Mouse (Mus musculus) layer of hippocampus, adult 2 months (tissue): ENCODE measurements around the gene Cnnm3. TPM values are rescaled to one million over a fixed set of nuclear protein-coding genes. Genes with fewer than 3 reads are reported as not detected.

Source experiments
- DNase-seq, 2 experiments: peaks; one replicate each; pipeline ENCODE4 v3.0.0; 2022; ENCODE audit warnings: low spot score in 2 of 2
- H3K27ac ChIP-seq: fragments of 200-600 bp; 2 replicates; pipeline ENCODE4 v1.8.1; 2022
- H3K4me3 ChIP-seq: fragments of 200-600 bp; 2 replicates; pipeline ENCODE4 v1.8.1; 2022; ENCODE audit warnings: mild to moderate bottlenecking
- CTCF ChIP-seq: fragments of 200-600 bp; conservative IDR thresholded peaks from 2 replicates; pipeline ENCODE4 v1.8.1; 2022; ENCODE audit warnings: antibody characterized with exemption, mild to moderate bottlenecking, moderate library complexity
- microRNA-seq, 2 experiments: library from miRNA; unstranded; fragments of <30 nt; microRNA quantifications; one replicate each; pipeline ENCODE4 v1.2.0; 2021
- total RNA-seq, 2 experiments: library from RNA; stranded (reverse); gene quantifications; 2 replicates each; pipeline ENCODE4 v1.2.3; 2021

The Cnnm3 gene
- total RNA-seq, 2 experiments from 2014 or later = 33.1 to 38.1 TPM

DNA sequence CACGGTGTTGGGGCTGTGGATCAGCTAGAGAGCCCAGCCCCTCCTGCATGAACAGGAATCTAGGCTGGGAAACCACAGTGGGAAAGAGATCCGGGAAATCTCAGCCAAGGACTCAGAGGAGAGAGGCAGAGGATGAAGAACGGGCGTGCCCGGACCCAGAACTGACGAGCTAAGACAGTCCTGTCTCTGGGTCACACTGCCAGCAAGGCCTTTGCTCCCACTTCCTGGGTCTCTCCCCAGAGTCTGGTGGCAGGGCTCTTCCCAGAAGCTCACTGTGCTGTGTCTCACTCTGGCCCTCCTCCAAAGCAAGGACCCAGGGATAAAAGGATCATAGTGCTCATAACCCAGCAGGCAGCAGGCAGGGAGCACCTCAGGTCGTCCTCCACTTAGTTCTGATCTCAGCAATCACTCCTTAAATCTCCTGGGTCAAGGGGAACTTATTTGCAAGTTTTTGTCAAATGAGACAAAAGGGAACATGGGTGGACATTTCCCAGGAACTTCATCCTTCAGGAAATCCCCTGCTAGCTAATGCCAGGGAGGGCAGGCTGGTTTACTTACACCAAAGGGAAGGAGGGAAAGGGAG is 58.1 kb downstream of the Cnnm3 start:
- H3K27ac ChIP-seq = no peak overlapping the region
- no peak for TF ChIP-seq CTCF
- H3K4me3 ChIP-seq = no peak overlapping the region
- DNase-seq = no peak

GRCm38 (mm10) chr1:36570320-36570719 is 58.7 kb downstream of the Cnnm3 start:
- H3K27ac ChIP-seq = no peak overlapping the region
- no peak for DNase-seq
- H3K4me3 ChIP-seq = no peak overlapping the region
- no peak for TF ChIP-seq CTCF

DNA sequence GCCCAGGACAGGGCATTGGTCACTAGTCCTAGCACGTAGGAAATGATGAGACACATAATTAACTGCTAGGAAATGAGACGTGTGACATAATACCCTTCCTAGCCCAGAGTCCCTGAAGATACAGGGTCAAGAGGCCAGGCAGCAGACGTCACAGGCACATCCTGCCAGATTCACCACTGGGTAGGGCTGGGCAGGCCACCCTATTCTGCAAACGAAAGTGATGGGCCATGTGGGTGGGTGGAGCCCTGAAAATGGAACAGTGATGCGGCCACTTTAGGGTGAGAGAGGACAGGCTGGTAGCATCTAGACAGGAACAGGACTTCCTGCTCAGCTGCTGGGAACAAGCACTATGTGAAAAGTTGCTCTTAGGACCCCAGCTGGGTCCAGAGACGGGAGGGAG is 60.0 kb downstream of the Cnnm3 start:
- no peak for TF ChIP-seq CTCF
- Histone ChIP-seq H3K4me3 (no peak overlapping the region), H3K27ac (no peak overlapping the region)
- no peak for DNase-seq

DNA sequence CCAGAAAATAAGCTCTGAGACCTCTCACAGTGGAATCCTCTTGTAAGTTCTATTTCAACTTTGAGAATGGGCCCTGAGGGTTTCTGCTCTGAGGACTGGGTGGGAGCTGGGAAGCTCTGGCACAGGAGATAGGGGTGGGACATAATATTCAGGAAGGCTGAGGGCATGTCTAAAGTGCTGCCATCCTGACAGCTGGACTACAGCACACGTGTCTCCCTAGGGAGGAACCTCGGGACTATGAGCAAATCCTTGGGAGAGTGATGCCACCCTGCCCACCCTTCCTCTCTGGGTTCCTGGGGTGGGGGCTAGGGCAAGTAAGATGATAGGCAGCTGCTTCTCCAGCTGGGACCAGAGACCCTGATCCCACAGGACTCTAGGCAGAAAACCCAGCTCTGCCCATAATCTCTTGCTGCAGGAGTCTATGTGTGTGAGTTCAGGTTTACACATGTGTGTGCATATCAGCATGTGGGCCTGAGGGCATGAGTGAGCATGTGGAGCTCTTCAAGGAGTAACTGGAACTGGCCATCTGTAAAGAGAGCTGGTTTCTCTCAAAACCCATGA is 60.6 kb downstream of the Cnnm3 start:
- TF ChIP-seq CTCF = no peak
- no peak overlapping the region for H3K27ac ChIP-seq
- no peak for DNase-seq
- H3K4me3 ChIP-seq = no peak overlapping the region

- no peak overlapping the region for H3K4me3 ChIP-seq
- H3K27ac ChIP-seq = no peak overlapping the region
- no peak for DNase-seq
- no peak for TF ChIP-seq CTCF
Observed at GRCm38 (mm10) chr1:36572709-36573108, 61.0 kb downstream of the Cnnm3 start.

GRCm38 (mm10) chr1:36573524-36573923 is 61.9 kb downstream of the Cnnm3 start:
- H3K4me3 ChIP-seq = no peak overlapping the region
- no peak for DNase-seq
- 0 out of 2 replicates have a peak overlapping the region, but pooled peaks have one; percentile 7 for H3K27ac ChIP-seq
- TF ChIP-seq CTCF = no peak

- no peak for TF ChIP-seq CTCF
- Histone ChIP-seq H3K27ac (no peak overlapping the region), H3K4me3 (no peak overlapping the region)
- no peak for DNase-seq
Observed at GRCm38 (mm10) chr1:36574196-36574955, 62.7 kb downstream of the Cnnm3 start.

DNA sequence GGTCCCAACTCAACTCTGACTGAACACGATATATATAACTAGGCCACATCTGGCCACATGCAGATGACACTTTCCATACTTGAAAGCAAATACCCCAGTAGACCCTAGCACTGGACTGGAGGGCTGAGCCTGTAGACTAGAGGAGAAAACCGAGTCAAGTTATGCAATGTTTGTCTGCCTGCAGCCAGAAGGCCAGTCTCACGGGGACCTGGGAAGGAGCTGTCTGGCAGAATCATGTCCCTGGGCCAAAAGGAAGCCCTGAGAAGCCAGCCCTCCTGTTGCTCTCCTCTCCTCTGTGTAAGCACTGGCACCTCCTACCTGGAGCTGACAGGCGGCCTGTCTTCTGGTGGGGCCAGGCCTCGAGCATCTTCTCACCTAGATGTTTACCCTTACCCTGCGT is 63.7 kb downstream of the Cnnm3 start:
- Histone ChIP-seq H3K27ac (no peak overlapping the region), H3K4me3 (no peak overlapping the region)
- TF ChIP-seq CTCF = no peak
- no peak for DNase-seq

- Histone ChIP-seq H3K27ac (no peak overlapping the region), H3K4me3 (no peak overlapping the region)
- TF ChIP-seq CTCF = no peak
- no peak for DNase-seq
Observed at GRCm38 (mm10) chr1:36576991-36577675, 65.5 kb downstream of the Cnnm3 start.

Small RNA genes lying within 50 kb of the gene (microRNA-seq; reads per million reads assigned to microRNA genes)
- 0 reads per million in 2 experiments for gene Gm47280

Other genes with a start within 250 kb of the Cnnm3 start
- gene Neurl3, start 237.2 kb upstream of the Cnnm3 start, total RNA-seq = under 1 TPM; 0.44 to 0.92 TPM
- 10 to 100 TPM; 15.1 to 15.4 TPM for gene Arid5a, start 204.1 kb upstream of the Cnnm3 start, total RNA-seq
- 10 to 100 TPM; 76.1 to 76.8 TPM for gene Kansl3, start 142.7 kb upstream of the Cnnm3 start, total RNA-seq
- gene Fer1l5, start 139.6 kb upstream of the Cnnm3 start, total RNA-seq = not detected
- 10 to 100 TPM; 73.2 to 77.2 TPM for gene Lman2l, start 66.6 kb upstream of the Cnnm3 start, total RNA-seq
- 10 to 100 TPM; 16.9 to 17.2 TPM for gene Cnnm4, start 40.2 kb upstream of the Cnnm3 start, total RNA-seq
- 10 to 100 TPM in 1 of 2 experiments, 1 to 10 TPM in 1; 6.8 to 10.3 TPM for gene Ankrd23, start 25.0 kb downstream of the Cnnm3 start, total RNA-seq
- not detected for gene Gm42417, start 27.6 kb downstream of the Cnnm3 start, total RNA-seq
- gene Ankrd39, start 35.6 kb downstream of the Cnnm3 start, total RNA-seq = 10 to 100 TPM; 13.4 to 13.7 TPM
- gene Sema4c, start 46.5 kb downstream of the Cnnm3 start, total RNA-seq = 10 to 100 TPM; 13.4 to 13.6 TPM
- gene Fam178b, start 171.3 kb downstream of the Cnnm3 start, total RNA-seq = not detected
- gene Cox5b, start 179.6 kb downstream of the Cnnm3 start, total RNA-seq = 100 to 1,000 TPM; 610 to 649 TPM
- gene 4933424G06Rik, start 198.3 kb downstream of the Cnnm3 start, total RNA-seq = 1 to 10 TPM in 1 of 2 experiments, under 1 TPM in 1; 0.96 to 1.4 TPM
- gene Actr1b, start 202.6 kb downstream of the Cnnm3 start, total RNA-seq = 100 to 1,000 TPM; 248 to 282 TPM
- 1 to 10 TPM; 3.9 to 5.0 TPM for gene Zap70, start 249.9 kb downstream of the Cnnm3 start, total RNA-seq